Mouse (Mus musculus): Measurements from ENCODE around the gene Ruvbl2.
"Not testable (repeated sequence)": the region's sequence is repeated elsewhere in the genome, so short reads cannot be mapped to it uniquely, and the experiment has no call there.

The Ruvbl2 gene

DNA sequence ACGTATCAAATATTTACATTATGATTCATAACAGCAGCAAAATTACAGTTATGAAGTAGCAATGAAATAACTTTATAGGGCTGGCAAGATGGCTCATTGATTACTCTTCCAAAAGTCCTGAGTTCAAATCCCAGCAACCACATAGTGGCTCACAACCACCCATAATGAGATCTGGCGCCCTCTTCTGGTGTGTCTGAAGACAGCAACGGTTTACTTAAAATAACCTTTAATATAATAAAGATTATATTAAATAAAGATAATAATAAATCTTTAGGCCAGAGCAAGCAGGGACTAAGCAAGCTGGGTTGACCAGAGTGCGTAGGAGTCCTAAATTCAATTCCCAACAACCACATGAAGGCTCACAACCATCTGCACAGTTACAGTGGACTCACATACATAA, 25.0 kb upstream of the Ruvbl2 start:
- in situ Hi-C loops (cut with MboI; ENCODE audit: low pct_unique_long_range_greater_than_20kb in 1 of 2, low sequenced_read_pairs in 2 of 2, unreplicated experiment in 1 of 2), result not testable (repeated sequence)

GRCm38 (mm10) chr7:45462325-45462724, 24.4 kb upstream of the Ruvbl2 start:
- in situ Hi-C loops (cut with MboI; ENCODE audit: low pct_unique_long_range_greater_than_20kb in 1 of 2, low sequenced_read_pairs in 2 of 2, unreplicated experiment in 1 of 2), result no loop called here

DNA sequence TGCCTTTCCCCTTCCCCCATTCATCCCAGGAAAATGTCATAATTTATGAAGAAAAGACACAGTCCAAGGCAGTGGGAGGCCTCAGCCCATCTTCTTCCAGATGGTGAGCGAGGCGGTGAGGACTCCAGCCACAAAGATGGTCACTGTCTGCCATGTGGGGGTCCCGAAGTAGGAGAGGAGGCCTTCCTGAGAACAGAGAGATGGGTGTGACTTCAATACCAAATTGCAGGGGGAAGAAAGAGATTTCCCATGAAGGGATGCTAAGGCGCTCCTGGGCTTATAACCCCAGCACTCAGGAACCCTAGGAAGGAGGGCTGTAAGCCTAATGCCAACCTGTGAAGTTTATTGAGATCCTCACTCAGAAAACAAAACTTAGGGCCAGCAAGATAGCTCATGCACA, 23.9 kb upstream of the Ruvbl2 start:
- in situ Hi-C loops (cut with MboI; ENCODE audit: low pct_unique_long_range_greater_than_20kb in 1 of 2, low sequenced_read_pairs in 2 of 2, unreplicated experiment in 1 of 2), result no loop called here

DNA sequence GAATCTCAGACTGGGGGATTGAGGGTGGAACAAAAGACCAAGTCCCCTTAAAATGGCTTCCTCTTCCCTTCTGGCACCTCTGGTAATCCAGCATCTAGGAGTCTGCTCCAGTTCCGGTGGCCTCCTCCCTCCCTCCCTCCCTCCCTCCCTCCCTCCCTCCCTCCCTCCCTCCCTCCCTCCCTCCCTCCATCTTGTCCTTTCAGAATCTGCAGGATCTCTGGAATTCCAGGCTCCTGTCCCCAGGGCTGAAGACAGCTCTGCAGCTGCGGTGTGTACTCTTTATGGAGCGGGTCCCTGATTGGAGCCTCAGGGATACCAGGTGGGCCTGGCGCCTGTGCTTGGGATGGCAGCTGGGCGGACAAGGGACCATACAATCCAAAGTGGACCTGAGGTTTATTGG, 23.4 kb upstream of the Ruvbl2 start:
- in situ Hi-C loops (cut with MboI; ENCODE audit: low pct_unique_long_range_greater_than_20kb in 1 of 2, low sequenced_read_pairs in 2 of 2, unreplicated experiment in 1 of 2), result no loop called here

GRCm38 (mm10) chr7:45460860-45461314, 23.0 kb upstream of the Ruvbl2 start:
- in situ Hi-C loops (cut with MboI; ENCODE audit: low pct_unique_long_range_greater_than_20kb in 1 of 2, low sequenced_read_pairs in 2 of 2, unreplicated experiment in 1 of 2), result no loop called here

DNA sequence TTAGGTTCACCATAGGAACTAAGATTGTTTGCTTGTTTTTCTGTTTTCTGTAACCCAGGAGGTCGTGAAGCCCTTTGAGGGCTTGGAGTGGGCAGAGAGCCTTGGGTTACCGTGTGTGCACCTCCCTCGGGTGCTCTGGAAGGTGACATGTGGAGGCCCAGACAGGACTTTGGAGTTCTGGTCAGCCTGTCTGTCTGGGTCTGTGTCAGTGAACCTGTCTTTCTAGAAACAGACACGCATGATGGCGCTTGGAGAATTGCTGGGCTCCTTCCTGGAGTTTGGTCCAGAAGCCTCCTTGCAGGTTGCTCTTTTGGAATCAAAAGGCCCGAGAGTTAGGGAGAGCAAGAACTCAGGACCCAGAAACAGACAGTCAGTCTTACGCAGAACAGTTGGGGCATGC, 22.5 kb upstream of the Ruvbl2 start:
- in situ Hi-C loops (cut with MboI; ENCODE audit: low pct_unique_long_range_greater_than_20kb in 1 of 2, low sequenced_read_pairs in 2 of 2, unreplicated experiment in 1 of 2), result no loop called here

DNA sequence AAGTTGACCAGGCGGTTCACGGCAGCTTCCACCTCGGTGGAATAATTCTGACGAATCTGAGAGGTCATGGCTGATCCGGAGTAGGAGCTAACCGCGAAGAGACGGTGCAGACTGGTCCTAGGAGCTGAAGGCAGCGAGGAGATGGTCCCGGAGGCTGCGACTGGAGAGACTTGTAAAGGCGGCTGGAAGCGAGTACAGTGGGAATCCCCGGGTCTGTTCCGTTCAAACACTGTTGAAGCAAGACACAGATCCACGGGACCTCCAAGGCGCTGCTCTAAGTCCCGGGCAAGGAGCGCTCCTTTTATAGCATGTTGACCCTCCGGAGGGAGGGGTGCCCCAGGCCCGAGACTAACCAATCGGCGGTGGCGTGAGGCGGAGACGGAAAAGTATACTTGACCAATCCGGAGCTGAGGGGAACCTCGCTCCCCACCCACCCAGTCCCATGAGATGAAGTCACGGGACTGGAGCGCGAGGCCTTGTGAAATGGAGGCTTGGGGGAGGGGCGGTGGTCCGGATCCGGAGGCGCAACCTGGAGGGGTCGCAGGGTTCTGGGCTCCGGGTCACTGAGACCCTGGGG, 21.8 kb upstream of the Ruvbl2 start, which contains the start of gene Ftl1:
TSS of gene Ftl1 (minus strand) at position 321 of the 577 bp plus-strand sequence.
- in situ Hi-C loops (cut with MboI; ENCODE audit: low pct_unique_long_range_greater_than_20kb in 1 of 2, low sequenced_read_pairs in 2 of 2, unreplicated experiment in 1 of 2), result not testable (repeated sequence)

- in situ Hi-C loops (cut with MboI; ENCODE audit: low pct_unique_long_range_greater_than_20kb in 1 of 2, low sequenced_read_pairs in 2 of 2, unreplicated experiment in 1 of 2), result no loop called here
These were observed 21.1 kb upstream of the Ruvbl2 start for GRCm38 (mm10) chr7:45458748-45459563.

DNA sequence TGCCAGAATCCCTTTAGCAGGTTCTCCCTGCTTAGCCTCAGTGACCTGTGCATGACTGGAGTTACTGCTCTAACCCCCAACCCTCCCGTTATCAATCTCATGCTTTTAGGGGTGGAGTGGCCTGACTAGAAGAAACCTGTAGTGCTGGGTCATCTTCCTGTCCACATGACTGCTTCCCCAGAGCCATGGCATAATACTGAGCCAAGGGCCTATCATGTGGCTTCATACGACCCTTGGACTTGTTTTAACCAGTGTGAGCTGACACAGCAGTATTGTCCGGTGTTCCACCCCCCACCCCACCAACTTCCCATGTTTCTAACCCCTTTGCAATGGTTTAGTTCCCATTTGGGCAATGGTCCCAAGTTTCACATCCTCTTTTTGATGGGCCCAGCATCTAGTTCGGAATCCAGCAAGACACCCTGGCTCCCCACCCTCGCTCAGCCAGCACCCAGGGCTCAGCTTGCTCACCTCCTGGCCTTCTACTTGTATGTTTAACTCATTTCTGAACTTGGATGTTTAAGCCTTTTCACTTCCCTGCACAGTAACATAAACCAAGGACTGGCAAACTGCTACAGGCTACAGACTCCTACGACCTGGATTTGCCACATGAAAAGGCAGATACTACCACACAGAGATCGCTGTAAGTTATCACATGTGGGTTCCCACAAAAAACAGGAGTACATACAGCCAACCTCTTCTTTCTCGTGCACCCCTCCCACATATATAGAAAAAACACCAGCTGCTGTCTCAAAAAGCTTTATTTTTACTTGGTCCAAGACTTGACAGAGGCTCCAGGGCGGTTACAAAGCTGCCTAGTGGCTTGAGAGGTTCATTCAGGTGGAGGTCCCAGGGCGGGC, 19.5 kb upstream of the Ruvbl2 start:
- in situ Hi-C loops (cut with MboI; ENCODE audit: low pct_unique_long_range_greater_than_20kb in 1 of 2, low sequenced_read_pairs in 2 of 2, unreplicated experiment in 1 of 2), result no loop called here

- in situ Hi-C loops (cut with MboI; ENCODE audit: low pct_unique_long_range_greater_than_20kb in 1 of 2, low sequenced_read_pairs in 2 of 2, unreplicated experiment in 1 of 2), result no loop called here
These were observed 18.9 kb upstream of the Ruvbl2 start for GRCm38 (mm10) chr7:45456721-45457203.

DNA sequence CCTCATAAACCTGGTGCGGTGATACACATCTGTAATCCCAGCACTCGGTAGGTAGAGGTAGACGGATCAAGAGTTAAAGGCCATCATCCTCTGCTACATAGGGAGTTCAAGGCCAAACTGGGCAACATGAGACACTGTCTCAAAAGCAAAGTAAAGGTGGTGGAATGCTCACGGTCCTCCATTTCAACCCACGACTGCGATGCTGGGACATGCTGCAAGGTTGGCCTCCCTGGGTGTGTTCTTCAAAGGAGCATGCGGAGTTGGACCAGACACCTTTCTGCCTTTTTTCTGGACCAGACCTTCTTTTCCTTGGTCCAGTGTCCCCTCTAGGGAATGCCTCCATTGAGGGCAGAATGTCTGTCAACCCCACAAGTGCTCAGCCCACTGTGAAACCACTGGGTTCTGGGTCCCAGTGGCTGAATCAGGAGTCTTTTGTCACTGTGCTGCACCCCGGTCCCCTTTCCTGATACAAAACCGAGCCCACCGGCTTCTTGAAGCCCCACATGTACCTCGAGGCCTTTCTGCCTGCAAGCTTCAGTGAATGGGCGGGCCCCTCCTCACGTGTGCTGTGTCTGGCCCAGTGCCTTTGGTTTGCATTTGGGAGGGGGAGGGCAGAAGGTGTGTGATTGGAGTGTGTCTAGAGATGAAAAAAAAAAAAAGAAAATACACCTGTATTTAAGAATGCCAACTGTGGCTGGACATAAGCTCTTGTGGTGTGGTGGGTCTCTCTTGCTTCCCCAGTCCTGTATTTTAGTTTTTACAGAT, 18.2 kb upstream of the Ruvbl2 start:
- in situ Hi-C loops (cut with MboI; ENCODE audit: low pct_unique_long_range_greater_than_20kb in 1 of 2, low sequenced_read_pairs in 2 of 2, unreplicated experiment in 1 of 2), result no loop called here

GRCm38 (mm10) chr7:45454971-45455370, 17.1 kb upstream of the Ruvbl2 start:
- in situ Hi-C loops (cut with MboI; ENCODE audit: low pct_unique_long_range_greater_than_20kb in 1 of 2, low sequenced_read_pairs in 2 of 2, unreplicated experiment in 1 of 2), result no loop called here

GRCm38 (mm10) chr7:45451344-45451982, 13.6 kb upstream of the Ruvbl2 start:
- in situ Hi-C loops (cut with MboI; ENCODE audit: low pct_unique_long_range_greater_than_20kb in 1 of 2, low sequenced_read_pairs in 2 of 2, unreplicated experiment in 1 of 2), result no loop called here

GRCm38 (mm10) chr7:45449974-45450373, 12.1 kb upstream of the Ruvbl2 start:
- in situ Hi-C loops (cut with MboI; ENCODE audit: low pct_unique_long_range_greater_than_20kb in 1 of 2, low sequenced_read_pairs in 2 of 2, unreplicated experiment in 1 of 2), result no loop called here

DNA sequence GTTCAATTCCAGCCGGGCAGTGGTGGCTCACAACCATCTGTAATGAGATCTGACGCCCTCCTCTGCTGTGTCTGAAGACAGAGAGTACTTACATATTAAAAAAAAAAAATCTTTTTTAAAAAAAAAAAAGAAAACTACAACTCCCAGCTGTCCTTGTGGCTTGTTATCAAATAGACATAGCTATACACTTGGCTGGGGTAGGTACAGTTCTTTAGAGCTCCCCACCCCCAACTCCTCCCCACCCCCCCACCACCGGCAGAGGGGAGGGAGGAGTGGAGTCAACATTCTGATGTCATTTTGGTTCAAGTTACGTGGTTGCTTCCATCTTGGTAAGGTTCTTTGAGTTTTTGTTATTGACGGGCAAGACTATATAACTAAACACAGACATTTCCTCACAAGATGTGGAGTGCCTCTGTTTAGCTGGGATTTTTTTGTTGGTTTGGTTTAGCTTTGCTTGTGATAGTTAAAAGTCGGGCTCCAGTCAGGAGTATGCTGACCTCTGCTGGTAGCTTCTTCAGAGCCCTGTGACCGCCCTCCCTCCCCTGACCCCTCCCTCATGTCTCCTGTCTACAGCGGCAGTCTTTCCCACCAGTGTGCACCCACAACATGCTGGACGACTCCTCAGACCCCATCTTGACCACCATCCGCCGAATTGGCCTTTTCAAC, 9.6 kb upstream of the Ruvbl2 start:
- in situ Hi-C loops (cut with MboI; ENCODE audit: low pct_unique_long_range_greater_than_20kb in 1 of 2, low sequenced_read_pairs in 2 of 2, unreplicated experiment in 1 of 2), result no loop called here

- in situ Hi-C loops (cut with MboI; ENCODE audit: low pct_unique_long_range_greater_than_20kb in 1 of 2, low sequenced_read_pairs in 2 of 2, unreplicated experiment in 1 of 2), result no loop called here
These were observed 8.7 kb upstream of the Ruvbl2 start for GRCm38 (mm10) chr7:45446589-45446988.
